Mouse (Mus musculus) CH12.LX (cell line): ENCODE measurements around the gene Gm572.

Source experiments
- CHD2 ChIP-seq: IDR thresholded peaks from 2 replicates; pipeline ENCODE4 v1.6.1; 2011; ENCODE audit warnings: low read length, improper control_type of control experiment
- CTCF ChIP-seq, 2 experiments: IDR thresholded peaks in 1 of 2; conservative IDR thresholded peaks in 1 of 2; 2 replicates each; pipeline ENCODE4 v1.5.1; 2011 to 2012; ENCODE audit warnings: low read depth in 2 of 2, low read length in 2 of 2, improper control_type of control experiment in 1 of 2, inconsistent platforms in 1 of 2, mild to moderate bottlenecking in 1 of 2, moderate library complexity in 1 of 2
- E2F4 ChIP-seq: IDR thresholded peaks from 2 replicates; pipeline ENCODE4 v1.6.1; 2011; ENCODE audit warnings: low read depth, low read length, improper control_type of control experiment; ENCODE audit not compliant: insufficient replicate concordance
- HCFC1 ChIP-seq: IDR thresholded peaks from 2 replicates; pipeline ENCODE4 v1.6.1; 2012; ENCODE audit warnings: low read depth, mild to moderate bottlenecking, inconsistent platforms, low read length, improper control_type of control experiment
- JUND ChIP-seq: conservative IDR thresholded peaks from 2 replicates; pipeline ENCODE4 v1.6.1; 2011; ENCODE audit warnings: low read depth, low read length, improper control_type of control experiment
- MAX ChIP-seq: IDR thresholded peaks from 2 replicates; pipeline ENCODE4 v1.6.1; 2011; ENCODE audit warnings: low read length, improper control_type of control experiment
- MXI1 ChIP-seq: IDR thresholded peaks from 2 replicates; pipeline ENCODE4 v1.6.1; 2011; ENCODE audit warnings: mild to moderate bottlenecking, low read depth, low read length, improper control_type of control experiment
- PAX5 ChIP-seq: IDR thresholded peaks from 2 replicates; pipeline ENCODE4 v1.6.1; 2012; ENCODE audit warnings: low read length, inconsistent platforms, mixed read lengths
- POLR2A ChIP-seq: IDR thresholded peaks from 2 replicates; pipeline ENCODE4 v1.6.1; 2011; ENCODE audit warnings: low read depth, mild to moderate bottlenecking, improper control_type of control experiment, low read length
- RAD21 ChIP-seq: IDR thresholded peaks from 2 replicates; pipeline ENCODE4 v1.6.1; 2011; ENCODE audit warnings: low read depth, mild to moderate bottlenecking, low read length, improper control_type of control experiment, moderate library complexity
- TCF12 ChIP-seq: IDR thresholded peaks from 2 replicates; pipeline ENCODE4 v1.6.1; 2014; ENCODE audit warnings: low read depth, mild to moderate bottlenecking, inconsistent platforms, low read length, improper control_type of control experiment
- USF1 ChIP-seq: IDR thresholded peaks from 2 replicates; pipeline ENCODE4 v1.6.1; 2014; ENCODE audit warnings: low read depth, mild to moderate bottlenecking, inconsistent platforms, low read length, improper control_type of control experiment
- ZKSCAN1 ChIP-seq: IDR thresholded peaks from 2 replicates; pipeline ENCODE4 v1.6.1; 2012; ENCODE audit warnings: low read depth, inconsistent platforms, low read length, improper control_type of control experiment, borderline replicate concordance
- ZMIZ1 ChIP-seq: IDR thresholded peaks from 2 replicates; pipeline ENCODE4 v1.6.1; 2012; ENCODE audit warnings: low read depth, mild to moderate bottlenecking, inconsistent platforms, low read length, improper control_type of control experiment

- TF ChIP-seq MAX, result no peak
- no peak for TF ChIP-seq CHD2
- no peak for TF ChIP-seq USF1
- no peak for TF ChIP-seq JUND
- TF ChIP-seq TCF12, result no peak
- TF ChIP-seq E2F4, result no peak
- TF ChIP-seq ZKSCAN1, result no peak
- TF ChIP-seq CTCF (conservative IDR thresholded peaks at IDR 0.05 in 1 of 2, IDR thresholded peaks at IDR 0.05 in 1 of 2; ENCODE audit: low read depth in 2 of 2, low read length in 2 of 2), result no peak
- no peak for TF ChIP-seq POLR2A
- TF ChIP-seq ZMIZ1, result no peak
- no peak for TF ChIP-seq RAD21
- no peak for TF ChIP-seq HCFC1
- TF ChIP-seq MXI1, result no peak
- TF ChIP-seq PAX5, result no peak
These were observed 13.7 kb downstream of the Gm572 start for GRCm38 (mm10) chr4:148656691-148657258.
